Mouse (Mus musculus): ENCODE measurements around the gene Gm6509.
"Not testable (repeated sequence)": the region's sequence is repeated elsewhere in the genome, so short reads cannot be mapped to it uniquely, and the experiment has no call there.

The Gm6509 gene

GRCm38 (mm10) chr5:94623679-94624078 lies at the start of gene Gm6509:
Gm6509 (plus strand) TSS chr5:94623979.
- DNase-seq, result not testable (repeated sequence)

GRCm38 (mm10) chr5:94616242-94616641 lies 7.5 kb upstream of the Gm6509 start, which contains the start of gene Gm3147:
Gm3147 (minus strand) TSS chr5:94616342.
- DNase-seq, result not testable (repeated sequence)

GRCm38 (mm10) chr5:94648082-94648481 lies 24.3 kb downstream of the Gm6509 start, which contains the start of gene Gm6205:
Gm6205 (plus strand) TSS chr5:94648382.
- DNase-seq, result not testable (repeated sequence)
